In the genomic region with DNA sequence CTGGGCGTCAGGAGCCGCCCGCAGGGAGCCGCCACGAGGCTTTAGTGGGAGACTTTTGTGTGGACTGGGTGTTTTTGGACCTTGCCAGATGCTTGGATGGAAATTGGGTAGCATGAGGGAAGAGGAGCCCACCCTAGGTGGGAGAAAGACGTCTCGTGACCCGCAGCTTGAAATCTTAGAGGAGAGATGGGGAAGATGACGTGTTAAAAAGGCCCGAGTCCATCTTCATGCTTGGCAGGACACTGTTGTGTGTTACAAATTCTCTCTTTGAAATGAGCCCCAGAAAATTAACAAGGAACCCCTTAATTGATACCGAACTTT, we compare ENCODE assay signal across 8 mouse cellular contexts. TPM values are rescaled to one million over a fixed set of nuclear protein-coding genes. Genes with fewer than 3 reads are reported as not detected.
DNase-seq lines count a peak whose midpoint lies in the region; ATAC-seq and TF ChIP-seq lines count a peak whose summit lies in the region.

No protein-coding gene starts in this region.

- no peak for DNase-seq in left cerebral cortex, adult 2 months (ENCODE audit: extremely low spot score in 1 of 2, low spot score in 2 of 2)
- no peak for DNase-seq in left cerebral cortex, postnatal 4 days
- no peak for DNase-seq in embryonic facial prominence, embryonic 11.5 days (ENCODE audit: low spot score)
- no peak for DNase-seq in intestine, embryonic 14.5 days (ENCODE audit: low spot score)
- no peak for DNase-seq in adrenal gland, postnatal 4 days (ENCODE audit: low spot score in 2 of 2)
- no peak for DNase-seq in layer of hippocampus, adult 9-10 months (ENCODE audit: low spot score)
- DNase-seq in spleen, adult 18-20 months = no peak

- H3K36me3 ChIP-seq in embryonic facial prominence, embryonic 11.5 days (replicated peaks; ENCODE audit: control insufficient read depth, insufficient read depth, low read depth, low read length) = no peaks in the 10 kb centered on the region; the same call in 1 of the 2 replicates
- H3K36me3 ChIP-seq in intestine, embryonic 14.5 days (ENCODE audit: control insufficient read depth, insufficient read depth, low read length) = peaks cover 35% of the 10 kb centered on the region
- H3K36me3 ChIP-seq in neural tube, embryonic 12.5 days = peaks cover 34% of the 10 kb centered on the region

- H3K9ac ChIP-seq in embryonic facial prominence, embryonic 11.5 days (replicated peaks; ENCODE audit: low read length) = peak overlapping the region; percentile 98
- H3K9ac ChIP-seq in intestine, embryonic 14.5 days (ENCODE audit: low read length) = peak overlapping the region; percentile 97
- H3K9ac ChIP-seq in neural tube, embryonic 12.5 days = peak overlapping the region; percentile 94

- H3K27me3 ChIP-seq in embryonic facial prominence, embryonic 11.5 days (ENCODE audit: control insufficient read depth, insufficient read depth, low read length) = no peaks in the 10 kb centered on the region
- H3K27me3 ChIP-seq in intestine, embryonic 14.5 days (replicated peaks; ENCODE audit: control insufficient read depth, insufficient read depth, low read length) = no peaks in the 10 kb centered on the region
- H3K27me3 ChIP-seq in neural tube, embryonic 12.5 days (replicated peaks) = no peaks in the 10 kb centered on the region

- H3K9me3 ChIP-seq in embryonic facial prominence, embryonic 11.5 days (replicated peaks; ENCODE audit: control insufficient read depth, low read length) = no peaks in the 10 kb centered on the region
- peaks cover 4% of the 10 kb centered on the region for H3K9me3 ChIP-seq in intestine, embryonic 14.5 days (ENCODE audit: control insufficient read depth, low read length)
- H3K9me3 ChIP-seq in neural tube, embryonic 12.5 days = no peaks in the 10 kb centered on the region

- no peak; the same call in 1 of the 2 replicates for TF ChIP-seq CTCF in left cerebral cortex, adult 2 months (IDR thresholded peaks at IDR 0.05)

- ATAC-seq in embryonic facial prominence, embryonic 11.5 days (replicated peaks; ENCODE audit: insufficient number of reproducible peaks, low FRiP score, low TSS enrichment, low read depth) = 0 out of 2 replicates have a peak, but pooled peaks have one; percentile 5
- ATAC-seq in intestine, embryonic 14.5 days (replicated peaks; ENCODE audit: low FRiP score, low TSS enrichment, low read depth) = no peak
- peak; percentile 28 for ATAC-seq in neural tube, embryonic 12.5 days (ENCODE audit: low FRiP score, low read depth)

- H3K4me2 ChIP-seq in embryonic facial prominence, embryonic 11.5 days (ENCODE audit: low read depth, low read length) = peak overlapping the region; percentile 67
- H3K4me2 ChIP-seq in intestine, embryonic 14.5 days (ENCODE audit: low read length) = peak overlapping the region; percentile 92
- H3K4me2 ChIP-seq in neural tube, embryonic 12.5 days (replicated peaks) = peak overlapping the region; percentile 80

- H3K27ac ChIP-seq in left cerebral cortex, adult 2 months = peak overlapping the region; percentile 100
- peak overlapping the region; percentile 94 for H3K27ac ChIP-seq in embryonic facial prominence, embryonic 11.5 days (replicated peaks; ENCODE audit: low read depth, low read length)
- peak overlapping the region; percentile 98 for H3K27ac ChIP-seq in intestine, embryonic 14.5 days (ENCODE audit: low read depth)
- H3K27ac ChIP-seq in neural tube, embryonic 12.5 days = peak overlapping the region; percentile 96

- H3K4me1 ChIP-seq in embryonic facial prominence, embryonic 11.5 days (ENCODE audit: control insufficient read depth, insufficient read depth, low read length) = no peaks in the 10 kb centered on the region; the same call in 1 of the 2 replicates
- H3K4me1 ChIP-seq in intestine, embryonic 14.5 days (replicated peaks; ENCODE audit: control insufficient read depth, insufficient read depth, low read length) = peaks cover 13% of the 10 kb centered on the region; the same call in 1 of the 2 replicates
- peaks cover 16% of the 10 kb centered on the region for H3K4me1 ChIP-seq in neural tube, embryonic 12.5 days

- 4% methylated on average over 11 of the region's 11 CpGs for WGBS in embryonic facial prominence, embryonic 11.5 days
- 5% methylated on average over 11 of the region's 11 CpGs for WGBS in intestine, embryonic 14.5 days
- whole genome bisulfite sequencing in neural tube, embryonic 12.5 days = 4% methylated on average over 11 of the region's 11 CpGs

- peak overlapping the region; percentile 92 for H3K4me3 ChIP-seq in left cerebral cortex, adult 2 months
- peak overlapping the region; percentile 82 for H3K4me3 ChIP-seq in embryonic facial prominence, embryonic 11.5 days (ENCODE audit: low read depth, low read length)
- peak overlapping the region; percentile 77 for H3K4me3 ChIP-seq in intestine, embryonic 14.5 days (ENCODE audit: low read depth, low read length)
- peak overlapping the region; percentile 81 for H3K4me3 ChIP-seq in neural tube, embryonic 12.5 days

- intact Hi-C loops in left cerebral cortex, adult 2 months (cut with DNase I) = loop anchor here (5.0 kb wide), 2 partner anchors 70 to 350 kb away; a partner anchor contains a TSS
- intact Hi-C loops in left cerebral cortex, postnatal 4 days (cut with DNase I) = no loop called here

RNA-seq across cellular contexts. Expression of a gene that starts 0.6 kb away (rescaled TPM):
- 10 to 100 TPM; 31.1 to 34.4 TPM for total RNA-seq in left cerebral cortex, adult 2 months (2021)
- 10 to 100 TPM; 33.9 to 42.1 TPM for total RNA-seq in left cerebral cortex, postnatal 4 days (2021)
- 13.5 and 13.9 TPM in 2 replicates for polyA plus RNA-seq in embryonic facial prominence, embryonic 11.5 days (2014; fragmentation: Nextera tagmentation; extraction: Ambion mirVana)
- polyA plus RNA-seq in intestine, embryonic 14.5 days (2014; fragmentation: Nextera tagmentation; extraction: Ambion mirVana) = 21.0 and 23.2 TPM in 2 replicates
- polyA plus RNA-seq in neural tube, embryonic 12.5 days (2016; fragmentation: Nextera tagmentation; extraction: Ambion mirVana) = 23.5 and 23.7 TPM in 2 replicates
- total RNA-seq in adrenal gland, postnatal 4 days (2021) = 10 to 100 TPM; 60.0 to 63.9 TPM
